Mouse (Mus musculus) gastrocnemius, postnatal 4 days (tissue): ENCODE results near the gene Olfr141. TPM values are rescaled to one million over a fixed set of nuclear protein-coding genes. Genes with fewer than 3 reads are reported as not detected.

Experiments
- DNase-seq, 2 experiments: peaks; one replicate each; pipeline ENCODE4 v3.0.0; 2021 to 2022; ENCODE audit warnings: low spot score in 2 of 2, mixed read lengths in 2 of 2
- long read RNA-seq, 2 experiments: library from polyadenylated mRNA; stranded (forward); transcript quantifications; one replicate each; pipeline ENCODE4 v2.0.0; 2021
- total RNA-seq, 2 experiments: library from RNA; stranded (reverse); gene quantifications; 2 replicates each; pipeline ENCODE4 v1.2.3; 2021

Gene Olfr141
- total RNA-seq: not detected
- long read RNA-seq, experiment 1: 0 reads
- long read RNA-seq, experiment 2: 0 reads

GRCm38 (mm10) chr2:86809918-86810317 is at the start of gene Olfr141:
TSS of gene Olfr141 (minus strand) at chr2:86810018.
- no peak for DNase-seq

GRCm38 (mm10) chr2:86851596-86851995 is 41.8 kb upstream of the Olfr141 start, which contains the start of gene Olfr1095:
TSS of gene Olfr1095 (minus strand) at chr2:86851696.
- DNase-seq: no peak

GRCm38 (mm10) chr2:86824363-86824762 is 14.5 kb upstream of the Olfr141 start, which contains the start of gene Olfr1094:
TSS of gene Olfr1094 (plus strand) at chr2:86824663.
- no peak for DNase-seq

GRCm38 (mm10) chr2:86782179-86782578 is 27.6 kb downstream of the Olfr141 start, which contains the start of gene Olfr1093:
TSS of gene Olfr1093 (plus strand) at chr2:86782479.
- no peak for DNase-seq

GRCm38 (mm10) chr2:86761050-86761449 is 48.8 kb downstream of the Olfr141 start:
- no peak for DNase-seq

GRCm38 (mm10) chr2:86758893-86759292 is 50.9 kb downstream of the Olfr141 start, which contains the start of gene Olfr1090:
TSS of gene Olfr1090 (minus strand) at chr2:86758993.
- no peak for DNase-seq

Other genes starting within 250 kb of the Olfr141 start
- gene Olfr1082, start 211.1 kb downstream of the Olfr141 start, total RNA-seq: not detected
- gene Olfr1084, start 170.3 kb downstream of the Olfr141 start, total RNA-seq: not detected
- not detected for gene Olfr1085, start 148.0 kb downstream of the Olfr141 start, total RNA-seq
- gene Olfr1086, start 129.9 kb downstream of the Olfr141 start, total RNA-seq: not detected
- gene Olfr1087, start 111.6 kb downstream of the Olfr141 start, total RNA-seq: not detected
- not detected for gene Olfr1089, start 76.3 kb downstream of the Olfr141 start, total RNA-seq
- gene Olfr1090, start 51.0 kb downstream of the Olfr141 start, total RNA-seq: not detected
- not detected for gene Olfr1093, start 27.5 kb downstream of the Olfr141 start, total RNA-seq
- not detected for gene Olfr1094, start 14.6 kb upstream of the Olfr141 start, total RNA-seq
- gene Olfr1095, start 41.7 kb upstream of the Olfr141 start, total RNA-seq: not detected
- not detected for gene Gm13723, start 64.8 kb upstream of the Olfr141 start, total RNA-seq
- gene Olfr1097, start 82.2 kb upstream of the Olfr141 start, total RNA-seq: not detected
- not detected for gene Olfr1098, start 114.5 kb upstream of the Olfr141 start, total RNA-seq
- not detected for gene Olfr1099, start 150.7 kb upstream of the Olfr141 start, total RNA-seq
- not detected for gene Olfr1100, start 169.9 kb upstream of the Olfr141 start, total RNA-seq
- not detected for gene Olfr1101, start 181.2 kb upstream of the Olfr141 start, total RNA-seq
- gene Olfr1102, start 188.4 kb upstream of the Olfr141 start, total RNA-seq: not detected
- gene Olfr1104, start 217.1 kb upstream of the Olfr141 start, total RNA-seq: not detected
- not detected for gene Olfr1105, start 226.5 kb upstream of the Olfr141 start, total RNA-seq
- gene Olfr1106, start 242.3 kb upstream of the Olfr141 start, total RNA-seq: not detected